Mouse (Mus musculus): Measurements from ENCODE around the gene Trappc4. TPM values are rescaled to one million over a fixed set of nuclear protein-coding genes. Genes with fewer than 3 reads are reported as not detected.
"Not testable (repeated sequence)": the region's sequence is repeated elsewhere in the genome, so short reads cannot be mapped to it uniquely, and the experiment has no call there.

The Trappc4 gene
- polyA plus RNA-seq (2015; fragmentation: Nextera tagmentation; extraction: Ambion mirVana), result 342 and 355 TPM in 2 replicates

DNA sequence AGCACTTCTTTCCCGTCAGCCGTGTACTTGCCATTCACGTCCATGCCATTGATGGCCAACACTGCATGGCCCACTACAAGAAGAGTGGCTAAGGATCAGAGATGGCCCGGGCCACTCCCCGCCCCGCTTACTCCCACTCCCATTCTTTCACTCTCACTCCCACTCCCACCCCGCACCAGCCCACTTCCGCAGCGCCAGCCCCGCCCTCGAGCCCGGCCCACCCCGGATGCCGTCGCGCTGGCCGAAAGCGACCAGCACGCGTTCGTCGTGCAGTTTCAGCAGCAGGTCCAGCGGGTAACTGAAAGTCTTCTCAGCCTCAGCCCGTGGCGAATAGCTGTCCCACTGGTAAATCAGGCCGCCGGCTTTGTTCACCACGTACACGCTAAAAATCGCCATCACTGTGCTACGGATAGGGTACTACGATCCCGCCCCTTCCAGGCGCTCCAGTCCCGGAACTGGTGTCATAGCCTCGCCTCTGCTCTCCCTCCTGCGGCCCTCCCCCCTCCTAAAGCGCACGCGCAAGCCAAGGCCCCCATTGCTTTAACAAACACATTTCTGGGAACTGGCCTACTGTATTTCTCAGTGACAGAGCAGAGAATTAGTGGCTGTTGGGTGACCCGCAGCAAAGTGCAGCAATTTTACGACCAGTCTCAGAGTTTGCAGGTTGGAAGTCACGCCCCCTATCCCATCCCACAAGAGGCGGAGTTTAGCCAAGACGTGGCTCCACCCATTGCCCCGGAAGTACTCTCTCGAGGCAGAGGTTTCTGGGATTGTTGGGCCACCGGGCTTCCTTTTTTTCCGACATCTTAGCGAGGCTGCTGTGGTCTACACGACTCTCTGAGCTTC, at the start of gene Trappc4, which contains the start of gene Rps25:
Gene Trappc4 (minus strand): TSS at position 695 of the 846 bp plus-strand sequence.
Gene Rps25 (plus strand): TSS at position 234 of the 846 bp plus-strand sequence.
- Histone ChIP-seq H3K27ac (peak within 1 kb of the TSS; percentile 97), H3K4me2 (peak within 1 kb of the TSS; percentile 78), H3K4me1 (replicated peaks) (peaks cover 43% of the 10 kb centered on the region), H3K9ac (peak within 1 kb of the TSS; percentile 89), H3K9me3 (no peaks in the 10 kb centered on the region), H3K4me3 (peak within 1 kb of the TSS; percentile 80), H3K27me3 (no peaks in the 10 kb centered on the region), H3K36me3 (peaks cover 69% of the 10 kb centered on the region)
- ATAC-seq (ENCODE audit: low FRiP score), result peak; percentile 98
- WGBS, result under 1% methylated on average over 51 of the region's 51 CpGs

DNA sequence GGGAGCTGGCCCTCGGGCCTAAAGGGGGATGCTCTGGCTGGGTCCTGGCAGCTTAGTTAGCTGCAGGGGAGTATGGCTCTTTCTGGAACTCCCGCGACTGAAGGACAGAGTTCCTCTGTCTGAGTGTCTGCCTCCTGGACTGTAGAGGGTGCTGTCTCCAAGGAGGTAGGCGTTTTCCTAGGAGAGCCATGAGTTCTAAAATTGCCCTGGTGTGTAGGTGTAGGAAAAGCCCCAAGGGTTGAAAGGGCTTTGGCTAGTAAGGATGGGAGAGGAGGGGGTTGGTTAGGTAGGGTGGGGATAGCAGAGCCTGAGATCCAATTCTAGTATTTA, 47.5 kb upstream of the Trappc4 start, which contains the start of gene Upk2:
Gene Upk2 (minus strand): TSS at position 86 of the 330 bp plus-strand sequence.
- no peak within 1 kb of the TSS for H3K4me3 ChIP-seq
- 0 out of 2 replicates have a peak within 1 kb of the TSS, but pooled peaks have one; percentile 36 for H3K9ac ChIP-seq
- H3K27ac ChIP-seq, result no peak within 1 kb of the TSS; the same call in 1 of the 2 replicates
- 23% methylated on average over 4 of the region's 4 CpGs for WGBS
- peaks cover 15% of the 10 kb centered on the region for H3K27me3 ChIP-seq
- H3K4me1 ChIP-seq (replicated peaks), result peaks cover 45% of the 10 kb centered on the region
- H3K4me2 ChIP-seq, result no peak within 1 kb of the TSS
- H3K36me3 ChIP-seq, result no peaks in the 10 kb centered on the region
- no peak for ATAC-seq (ENCODE audit: low FRiP score)
- no peaks in the 10 kb centered on the region for H3K9me3 ChIP-seq

GRCm38 (mm10) chr9:44454132-44454890, 46.9 kb upstream of the Trappc4 start:
- H3K9ac ChIP-seq, result 0 out of 2 replicates have a peak overlapping the region, but pooled peaks have one; percentile 36
- ATAC-seq (ENCODE audit: low FRiP score), result peak; percentile 62
- WGBS, result 7% methylated on average over 14 of the region's 14 CpGs

DNA sequence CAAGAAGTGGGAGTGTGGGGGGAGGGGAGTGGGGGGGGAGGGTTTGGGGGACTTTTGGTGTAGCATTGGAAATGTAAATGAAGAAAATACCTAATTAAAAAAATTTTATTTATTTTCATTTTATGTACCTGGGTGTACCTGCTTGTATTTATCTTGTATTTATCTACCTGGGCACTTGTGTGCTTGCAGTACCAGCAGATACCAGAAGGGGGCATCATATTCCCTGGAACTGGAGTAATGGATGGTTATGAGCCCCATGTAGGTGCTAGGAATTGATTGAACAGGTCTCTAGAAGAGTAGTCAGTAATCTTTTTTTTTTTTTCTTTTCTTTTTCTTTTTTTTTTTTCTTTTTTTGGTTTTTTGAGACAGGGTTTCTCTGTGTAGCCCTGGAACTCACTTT, 43.0 kb upstream of the Trappc4 start:
- Histone ChIP-seq H3K4me3 (no peak overlapping the region), H3K9me3 (no peaks in the 10 kb centered on the region), H3K4me2 (no peak overlapping the region), H3K27me3 (peaks cover 15% of the 10 kb centered on the region), H3K4me1 (replicated peaks) (peaks cover 14% of the 10 kb centered on the region), H3K9ac (no peak overlapping the region), H3K36me3 (no peaks in the 10 kb centered on the region), H3K27ac (no peak overlapping the region)
- no peak for ATAC-seq (ENCODE audit: low FRiP score)

More at GRCm38 (mm10) chr9:44454132-44454890, 46.9 kb upstream of the Trappc4 start:
- Histone ChIP-seq H3K4me1 (replicated peaks) (peaks cover 45% of the 10 kb centered on the region), H3K4me3 (no peak overlapping the region), H3K27ac (no peak overlapping the region), H3K36me3 (no peaks in the 10 kb centered on the region), H3K9me3 (no peaks in the 10 kb centered on the region), H3K27me3 (peaks cover 15% of the 10 kb centered on the region), H3K4me2 (no peak overlapping the region)

DNA sequence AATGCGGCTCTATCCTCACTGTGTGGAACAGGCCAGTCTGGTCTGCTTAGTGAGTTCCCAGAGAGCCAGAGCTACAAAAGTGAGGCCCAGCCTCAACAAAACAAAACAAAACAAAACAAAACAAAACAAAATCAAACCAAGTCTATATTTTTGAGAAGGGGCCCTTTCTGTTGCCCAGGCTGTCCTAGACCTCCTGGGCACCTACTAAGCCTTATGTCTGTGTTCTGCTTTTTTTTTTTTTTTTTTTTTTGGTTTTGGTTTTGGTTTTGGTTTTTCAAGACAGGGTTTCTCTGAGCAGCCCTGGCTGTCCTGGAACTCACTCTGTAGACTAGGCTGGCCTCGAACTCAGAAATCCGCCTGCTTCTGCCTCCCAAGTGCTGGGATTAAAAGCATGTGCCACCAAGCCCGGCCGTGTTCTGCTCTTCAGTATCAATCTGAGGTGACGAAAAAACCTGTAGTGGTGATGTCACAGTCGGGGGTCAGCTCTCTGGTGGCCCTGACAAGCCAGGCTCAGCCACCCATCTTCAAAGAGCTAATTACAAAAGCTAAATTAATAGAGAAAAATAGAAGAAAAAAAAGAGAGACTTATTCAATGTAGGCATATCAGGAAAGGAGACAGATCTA, 37.1 kb upstream of the Trappc4 start:
- not testable (repeated sequence) for H3K4me1 ChIP-seq (replicated peaks); H3K27ac ChIP-seq; H3K27me3 ChIP-seq; ATAC-seq (ENCODE audit: low FRiP score); H3K9me3 ChIP-seq; H3K9ac ChIP-seq; H3K4me2 ChIP-seq; H3K4me3 ChIP-seq; H3K36me3 ChIP-seq
- 88% methylated on average over 7 of the region's 7 CpGs for WGBS

- H3K36me3 ChIP-seq, result no peaks in the 10 kb centered on the region
- ATAC-seq (ENCODE audit: low FRiP score), result no peak
- 74% methylated on average over 19 of the region's 19 CpGs for WGBS
- H3K27ac ChIP-seq, result no peak within 1 kb of the TSS
- no peak within 1 kb of the TSS for H3K4me3 ChIP-seq
- H3K9ac ChIP-seq, result no peak within 1 kb of the TSS
- H3K9me3 ChIP-seq, result no peaks in the 10 kb centered on the region
- no peaks in the 10 kb centered on the region for H3K4me1 ChIP-seq (replicated peaks)
- H3K27me3 ChIP-seq, result no peaks in the 10 kb centered on the region
- H3K4me2 ChIP-seq, result no peak within 1 kb of the TSS
Measured at GRCm38 (mm10) chr9:44440961-44441360, 33.6 kb upstream of the Trappc4 start, which contains the start of gene Foxr1. Gene Foxr1, minus strand, starts transcription at chr9:44441136.

DNA sequence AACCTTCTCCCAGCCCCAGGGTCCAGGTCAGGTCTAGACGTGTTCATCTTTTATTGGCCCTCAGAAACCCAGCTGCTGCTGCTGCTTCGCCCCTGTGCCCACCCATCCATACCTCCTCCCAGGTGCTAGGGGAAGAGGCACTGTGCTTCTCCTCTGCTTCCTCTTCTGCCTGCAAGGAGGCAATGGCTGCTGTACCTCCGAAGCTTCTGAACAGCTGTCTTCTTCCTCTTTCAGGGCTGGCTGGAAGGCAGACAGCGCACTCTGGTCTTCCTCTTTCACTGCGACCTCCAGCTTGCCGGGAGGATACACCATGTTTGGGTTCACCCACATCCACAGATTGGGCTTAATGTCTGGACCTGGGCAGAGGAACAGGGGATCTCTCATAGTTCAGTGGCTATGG, 28.3 kb upstream of the Trappc4 start:
- 86% methylated on average over 6 of the region's 6 CpGs for WGBS
- H3K4me1 ChIP-seq (replicated peaks), result no peaks in the 10 kb centered on the region; the same call in 1 of the 2 replicates
- no peaks in the 10 kb centered on the region for H3K36me3 ChIP-seq
- H3K4me2 ChIP-seq, result no peak overlapping the region
- no peak overlapping the region for H3K27ac ChIP-seq
- H3K27me3 ChIP-seq, result no peaks in the 10 kb centered on the region
- no peak overlapping the region for H3K4me3 ChIP-seq
- no peak for ATAC-seq (ENCODE audit: low FRiP score)
- no peaks in the 10 kb centered on the region for H3K9me3 ChIP-seq
- H3K9ac ChIP-seq, result no peak overlapping the region

- Histone ChIP-seq H3K27me3 (no peaks in the 10 kb centered on the region), H3K4me2 (no peak overlapping the region), H3K9me3 (no peaks in the 10 kb centered on the region), H3K9ac (no peak overlapping the region), H3K4me1 (replicated peaks) (no peaks in the 10 kb centered on the region; the same call in 1 of the 2 replicates), H3K27ac (no peak overlapping the region), H3K4me3 (no peak overlapping the region), H3K36me3 (no peaks in the 10 kb centered on the region)
- ATAC-seq (ENCODE audit: low FRiP score), result no peak
- 64% methylated on average over 5 of the region's 5 CpGs for WGBS
Measured at GRCm38 (mm10) chr9:44432577-44433185, 25.3 kb upstream of the Trappc4 start.

GRCm38 (mm10) chr9:44423576-44423975, 16.2 kb upstream of the Trappc4 start:
- no peak for ATAC-seq (ENCODE audit: low FRiP score)
- Histone ChIP-seq H3K27ac (no peak overlapping the region), H3K27me3 (no peaks in the 10 kb centered on the region; the same call in 1 of the 2 replicates), H3K36me3 (no peaks in the 10 kb centered on the region), H3K9me3 (no peaks in the 10 kb centered on the region), H3K4me3 (no peak overlapping the region), H3K9ac (no peak overlapping the region), H3K4me2 (no peak overlapping the region), H3K4me1 (replicated peaks) (peaks cover 2% of the 10 kb centered on the region; the same call in 1 of the 2 replicates)
- WGBS, result 92% methylated on average over 4 of the region's 4 CpGs

DNA sequence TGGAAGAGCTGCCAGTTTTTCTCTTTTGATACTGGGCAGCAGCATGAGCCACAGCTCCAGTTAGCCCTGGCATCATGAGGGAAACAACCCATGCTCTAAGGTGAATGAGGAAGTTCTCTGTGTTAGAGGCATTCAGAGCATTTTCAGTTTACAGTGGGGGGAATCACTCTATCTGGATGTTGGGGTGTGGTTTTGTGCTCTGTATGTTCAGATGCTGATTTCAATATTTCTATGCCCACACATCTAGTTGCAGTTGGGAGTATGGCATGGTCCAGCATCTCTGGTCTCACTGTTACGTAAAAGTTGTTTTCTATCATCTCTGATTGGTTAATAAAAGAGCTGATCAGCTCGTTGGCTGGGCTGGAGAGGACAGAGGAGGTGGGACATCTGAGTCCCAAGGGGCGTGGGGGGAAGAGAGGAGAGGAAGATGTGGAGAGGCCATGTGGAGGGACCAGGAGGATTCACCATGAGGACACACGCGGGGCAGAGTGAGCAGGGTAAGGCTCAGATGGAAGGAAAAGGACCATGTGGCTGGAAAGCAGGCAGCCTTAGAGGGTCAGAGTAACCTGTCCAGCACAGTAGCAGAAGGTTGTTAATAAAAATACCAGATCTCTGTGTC, 13.0 kb upstream of the Trappc4 start:
- ATAC-seq (ENCODE audit: low FRiP score), result no peak
- 75% methylated on average over 5 of the region's 5 CpGs for WGBS
- no peaks in the 10 kb centered on the region for H3K9me3 ChIP-seq

DNA sequence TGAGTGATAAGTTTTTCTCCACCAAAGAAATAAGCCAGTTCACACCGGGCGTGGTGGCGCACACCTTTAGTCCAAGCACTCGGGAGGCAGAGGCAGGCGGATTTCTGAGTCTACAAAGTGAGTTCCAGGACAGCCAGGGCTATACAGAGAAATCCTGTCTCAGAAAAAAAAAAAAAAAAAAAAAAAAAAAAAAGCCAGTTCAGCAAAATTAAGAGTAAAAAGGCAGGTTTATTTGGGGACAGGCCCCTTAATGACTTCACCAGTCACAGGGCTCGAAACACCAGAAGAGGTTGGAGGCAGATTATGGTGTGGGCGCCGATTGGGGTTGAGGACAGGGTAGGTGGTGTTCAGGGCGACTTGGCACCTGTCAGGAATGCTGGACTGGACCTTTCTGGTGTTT, 12.3 kb upstream of the Trappc4 start:
- H3K9ac ChIP-seq; H3K36me3 ChIP-seq; H3K9me3 ChIP-seq; ATAC-seq (ENCODE audit: low FRiP score); H3K27ac ChIP-seq; H3K4me2 ChIP-seq; H3K27me3 ChIP-seq; H3K4me3 ChIP-seq: not testable (repeated sequence)
- WGBS, result 94% methylated on average over 9 of the region's 9 CpGs
- peaks cover 18% of the 10 kb centered on the region for H3K4me1 ChIP-seq (replicated peaks)

More for the DNA sequence above, 13.0 kb upstream of the Trappc4 start:
- 0 out of 2 replicates have a peak, but pooled peaks cover 4% of the 10 kb centered on the region for H3K36me3 ChIP-seq
- no peak overlapping the region for H3K4me2 ChIP-seq
- peaks cover 18% of the 10 kb centered on the region for H3K4me1 ChIP-seq (replicated peaks)
- H3K27ac ChIP-seq, result no peak overlapping the region
- no peak overlapping the region for H3K9ac ChIP-seq
- H3K27me3 ChIP-seq, result no peaks in the 10 kb centered on the region; the same call in 1 of the 2 replicates
- no peak overlapping the region for H3K4me3 ChIP-seq

Data from hindbrain, embryonic 13.5 days (tissue).